Mouse (Mus musculus) heart, adult 8-10 months (tissue): Measurements from ENCODE around the gene Mettl27. TPM values are rescaled to one million over a fixed set of nuclear protein-coding genes. Genes with fewer than 3 reads are reported as not detected.

Experiments used
- DNase-seq: peaks from one replicate; pipeline ENCODE4 v3.0.0; 2022; ENCODE audit warnings: low spot score
- total RNA-seq, 4 experiments: library from RNA; stranded (reverse); gene quantifications; 2 replicates each; pipeline ENCODE4 v1.2.4; 2022

The Mettl27 gene
- total RNA-seq: 10 to 100 TPM in 1 of 4 experiments, 1 to 10 TPM in 3; 6.3 to 11.9 (median 7.9) TPM

GRCm38 (mm10) chr5:134932179-134932902 lies at the start of gene Mettl27:
Mettl27 (plus strand) TSS chr5:134932368.
- peak; percentile 88 for DNase-seq

DNA sequence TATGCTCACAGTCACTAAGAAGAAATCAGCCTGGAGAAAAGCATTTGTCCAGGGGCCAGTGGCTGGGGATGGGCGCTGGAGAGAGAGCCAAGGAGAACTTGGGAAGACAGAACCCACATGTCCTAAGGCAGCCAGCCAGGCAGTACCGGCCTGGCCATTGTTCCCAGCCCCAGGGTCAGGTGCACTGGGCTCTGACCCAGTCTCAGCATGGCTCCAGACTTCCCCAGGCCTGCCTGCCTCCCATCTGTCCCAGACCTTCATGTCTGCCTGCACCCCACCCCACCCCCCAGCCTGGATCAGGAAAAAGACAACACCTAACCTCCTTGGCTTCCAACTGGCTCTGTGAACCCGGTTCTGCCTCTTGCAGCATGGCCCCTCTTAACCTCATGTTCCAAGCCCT lies 49.1 kb upstream of the Mettl27 start:
- DNase-seq: peak; percentile 50

DNA sequence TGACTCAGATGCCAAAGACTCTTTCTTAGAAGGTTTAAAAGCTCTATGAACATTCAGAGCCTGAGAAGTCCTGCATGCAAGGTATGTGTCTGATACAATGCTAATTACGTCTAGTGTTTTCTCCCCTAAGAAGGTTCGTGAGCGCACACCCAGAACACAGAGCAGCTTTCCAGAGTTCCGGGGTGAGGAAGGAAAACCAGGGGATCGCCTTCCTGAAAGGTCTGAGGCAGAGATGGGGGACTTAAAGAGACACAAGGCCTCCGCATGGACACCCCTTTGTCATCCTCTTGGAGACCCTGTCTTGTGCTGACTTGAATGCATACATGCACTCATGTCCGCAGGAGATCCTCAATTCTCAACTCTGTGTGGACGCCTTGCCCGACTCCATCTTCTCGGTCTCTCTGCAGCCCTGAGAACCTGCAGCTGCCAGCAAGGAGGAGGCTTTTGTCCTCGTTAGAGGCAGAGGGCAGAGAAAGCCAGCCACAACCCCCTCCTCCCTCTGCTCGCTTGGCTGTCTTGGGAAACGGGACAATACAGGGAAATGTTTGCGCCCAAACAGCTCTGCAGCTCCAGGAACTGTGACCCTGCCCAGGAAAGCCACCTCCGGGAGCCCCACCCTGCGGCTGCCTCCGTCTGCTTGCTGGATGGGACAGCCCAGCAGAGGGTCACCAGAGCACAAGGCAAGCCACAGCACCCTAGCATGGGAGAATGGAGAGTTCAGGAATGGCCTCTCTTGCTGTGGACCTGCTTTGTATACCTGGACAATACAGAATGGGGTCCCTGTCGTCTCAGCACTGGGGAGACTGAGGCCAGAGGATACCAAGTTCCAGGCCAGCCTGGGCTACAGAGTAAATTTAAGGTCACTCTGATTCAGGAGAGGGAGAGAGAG lies 44.5 kb upstream of the Mettl27 start:
- DNase-seq: peak; percentile 85

- DNase-seq: no peak
These were observed 43.7 kb upstream of the Mettl27 start for GRCm38 (mm10) chr5:134888505-134888904.

DNA sequence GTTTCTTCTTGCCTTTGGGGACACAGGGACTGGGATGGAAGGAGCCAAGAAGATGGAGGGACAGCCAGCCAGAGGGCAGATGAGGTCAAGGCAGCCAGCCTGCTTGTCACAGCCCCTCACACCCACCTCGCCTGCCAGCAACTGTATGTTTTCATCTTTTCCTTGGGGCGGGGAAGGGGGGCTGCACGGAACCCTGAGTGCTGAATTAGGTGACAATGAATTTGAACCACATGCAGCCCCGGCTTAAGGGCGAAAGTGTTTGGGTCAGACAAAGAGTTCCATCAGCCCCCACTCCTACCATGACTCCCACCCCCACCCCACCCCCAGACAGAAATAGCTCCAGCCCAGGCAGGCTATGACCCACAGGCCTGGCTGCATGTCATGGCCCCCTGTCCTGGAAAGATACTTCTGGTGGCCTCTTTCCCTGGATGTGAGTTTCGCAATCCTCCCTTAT lies 41.5 kb upstream of the Mettl27 start:
- peak; percentile 46 for DNase-seq

DNA sequence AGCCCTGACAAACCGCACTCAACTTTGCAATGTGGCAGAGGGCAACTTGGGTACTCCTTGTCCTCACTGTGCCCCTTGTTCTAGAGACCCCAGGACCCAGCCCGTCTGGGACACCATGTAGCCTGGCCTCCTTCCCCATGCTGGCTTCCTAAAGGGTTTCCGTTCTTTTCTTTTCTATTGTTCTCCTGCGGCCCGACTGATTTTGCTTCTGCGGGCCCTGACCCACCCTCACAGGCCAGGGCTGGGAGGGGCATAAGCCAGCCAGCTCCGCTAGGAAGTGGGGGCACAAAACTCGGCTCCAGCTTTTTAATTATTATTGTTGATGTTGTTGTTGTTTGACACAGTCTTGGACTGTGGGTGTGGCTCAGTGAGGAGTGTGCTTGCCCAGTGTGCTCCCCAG lies 40.6 kb upstream of the Mettl27 start:
- peak; percentile 73 for DNase-seq

DNA sequence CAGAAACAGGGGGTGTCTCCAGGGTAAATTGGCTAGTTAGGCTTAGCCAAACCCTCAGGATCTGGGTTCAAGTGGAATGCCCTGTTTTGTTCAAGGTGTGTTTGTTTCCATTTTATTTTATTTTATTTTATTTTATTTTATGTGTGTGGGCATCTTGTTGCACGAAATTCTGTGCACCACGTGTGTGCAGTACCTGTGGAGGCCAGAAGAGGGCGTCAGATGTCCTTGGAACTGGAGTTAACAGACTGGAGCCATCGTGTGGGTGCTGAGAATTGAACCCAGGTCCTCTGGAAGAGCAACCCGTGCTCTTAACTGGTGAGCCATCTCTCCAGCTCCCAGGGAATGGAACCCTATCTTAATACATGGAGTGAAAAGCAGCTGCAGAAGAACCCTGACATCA lies 39.5 kb upstream of the Mettl27 start:
- no peak for DNase-seq

- DNase-seq: peak; percentile 55
These were observed 36.9 kb upstream of the Mettl27 start for GRCm38 (mm10) chr5:134895291-134895690.

GRCm38 (mm10) chr5:134896965-134897364 lies 35.2 kb upstream of the Mettl27 start:
- DNase-seq: no peak

DNA sequence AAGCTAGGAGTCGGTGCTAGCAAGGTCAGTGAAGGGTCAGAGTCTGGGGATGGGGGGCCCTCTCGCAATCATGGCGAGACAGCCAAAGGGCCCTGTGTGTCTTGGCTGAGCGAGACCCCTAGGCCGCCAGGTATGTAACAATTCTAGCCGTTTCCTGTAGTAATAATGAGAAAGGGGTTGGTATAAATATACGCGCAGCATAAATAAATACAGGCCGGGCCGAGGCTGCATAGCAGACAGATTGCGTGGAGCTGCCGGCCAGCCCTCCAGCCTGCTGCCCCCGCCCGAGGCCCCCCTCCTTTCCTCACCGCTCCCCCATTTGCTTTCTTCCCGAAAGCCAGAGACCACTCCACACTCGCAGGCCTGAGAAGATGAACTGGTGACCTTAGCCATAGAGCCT lies 34.6 kb upstream of the Mettl27 start:
- no peak for DNase-seq

DNA sequence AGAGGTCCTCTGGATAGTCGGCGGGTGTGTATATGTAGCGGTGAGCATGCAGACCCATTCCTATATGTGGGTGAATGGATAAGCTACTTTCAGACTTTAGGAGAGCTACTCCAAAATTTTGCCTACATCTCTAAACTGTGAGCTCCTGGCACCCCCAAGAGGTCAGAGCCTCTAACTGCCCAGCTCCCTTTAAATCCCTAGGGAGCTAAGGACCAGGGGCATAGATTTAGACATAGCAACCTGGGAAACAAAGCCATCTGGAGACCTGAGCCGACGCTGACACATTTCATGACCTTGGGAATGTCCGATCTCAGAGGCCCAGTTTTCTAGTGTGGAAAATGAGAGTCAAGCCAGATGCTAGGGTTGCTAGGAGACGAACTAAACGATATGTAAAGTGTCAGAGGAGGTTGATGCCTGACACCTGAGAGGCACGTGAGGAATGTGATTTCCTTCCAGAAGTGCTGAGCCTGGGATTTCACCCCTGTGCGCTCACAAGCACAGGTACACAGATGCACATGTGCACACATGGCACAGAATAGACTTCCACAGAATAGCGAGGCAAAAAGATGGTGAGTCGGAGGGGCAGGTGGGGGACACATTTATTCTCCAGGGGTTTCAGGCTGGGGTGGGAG lies 31.0 kb upstream of the Mettl27 start:
- DNase-seq: peak; percentile 76

- no peak for DNase-seq
These were observed 30.5 kb upstream of the Mettl27 start for GRCm38 (mm10) chr5:134901644-134902027.

DNA sequence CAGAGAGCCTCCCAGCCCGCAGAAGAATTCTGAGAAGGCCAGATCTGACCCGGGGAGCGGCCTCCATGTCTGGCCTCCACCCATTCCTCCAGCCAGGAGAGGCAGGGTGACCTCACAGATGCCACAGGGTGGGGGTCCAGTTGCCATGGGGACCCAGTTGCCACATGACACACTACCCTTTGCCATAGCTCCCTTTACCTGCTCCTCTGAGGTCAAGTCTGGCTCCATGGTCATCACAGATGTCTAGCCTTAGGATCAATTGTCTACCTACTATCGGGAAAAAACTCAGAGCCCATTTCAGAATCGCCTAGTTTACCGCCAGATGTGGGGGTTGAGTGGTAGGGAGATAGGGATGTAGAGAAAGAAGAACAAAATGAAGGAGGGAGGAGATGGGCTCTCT lies 25.5 kb upstream of the Mettl27 start, which contains the start of gene Tmem270:
Gene Tmem270 (minus strand): TSS at position 101 of the 400 bp plus-strand sequence.
- DNase-seq: no peak

DNA sequence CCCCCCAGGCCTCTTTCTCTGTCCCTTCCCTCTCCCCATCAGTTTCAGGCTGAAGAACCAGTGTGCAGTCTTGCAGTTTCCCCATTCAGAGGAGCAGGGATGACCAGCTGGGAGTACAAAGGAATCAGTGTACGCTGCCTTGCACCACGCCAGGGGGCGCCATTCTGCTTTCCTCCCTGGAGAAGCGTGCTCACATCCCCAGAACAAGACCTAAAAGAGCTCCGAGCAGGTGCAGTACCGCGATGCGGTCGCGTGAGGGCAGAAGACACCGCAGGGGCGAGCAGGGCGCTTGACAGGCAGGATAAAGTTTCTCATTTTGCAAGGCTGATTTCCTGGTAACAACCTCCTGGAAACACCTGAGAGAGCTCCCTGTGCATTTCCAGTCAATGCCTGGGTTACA lies 25.0 kb upstream of the Mettl27 start:
- DNase-seq: peak; percentile 87

DNA sequence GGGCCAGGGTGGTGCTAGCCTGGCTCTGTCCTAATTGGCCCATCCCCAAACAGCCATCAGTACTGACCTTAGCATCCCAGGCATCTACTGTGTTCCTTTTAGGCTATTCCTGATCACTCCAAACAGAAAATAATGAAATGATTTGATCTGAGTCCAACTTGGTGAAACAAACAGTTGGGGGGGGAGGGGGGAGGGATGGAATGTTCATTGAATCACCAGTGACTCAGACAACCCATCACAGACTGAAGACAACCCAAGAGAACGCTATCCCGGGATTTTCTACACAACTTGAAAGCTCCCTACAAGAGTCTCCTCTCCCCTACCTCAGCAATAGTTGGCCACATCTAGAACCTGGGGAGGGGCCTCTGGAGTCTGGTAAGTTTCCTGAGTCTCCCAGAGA lies 20.3 kb upstream of the Mettl27 start:
- DNase-seq: no peak

DNA sequence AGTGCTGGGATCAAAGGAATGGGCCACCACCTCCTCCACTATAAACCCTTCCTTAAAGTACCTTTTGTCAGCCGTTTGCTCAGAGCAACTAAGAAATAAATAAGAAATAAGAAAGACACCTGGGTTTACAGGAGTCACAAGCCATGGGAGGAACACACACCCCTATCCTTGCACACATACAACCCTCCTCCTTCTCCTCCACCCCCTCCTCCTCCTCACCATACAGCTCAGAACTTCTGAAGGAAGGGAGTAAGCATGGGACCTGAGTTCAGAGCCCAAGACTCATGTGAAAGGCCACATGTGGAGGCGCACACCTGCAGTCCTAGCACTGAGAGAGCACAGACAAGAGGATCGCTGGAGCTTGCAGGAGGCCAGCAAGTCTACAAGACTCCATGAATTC lies 18.8 kb upstream of the Mettl27 start:
- no peak for DNase-seq

- no peak for DNase-seq
These were observed 18.4 kb upstream of the Mettl27 start for GRCm38 (mm10) chr5:134913753-134914152.

- DNase-seq: no peak
These were observed 17.7 kb upstream of the Mettl27 start for GRCm38 (mm10) chr5:134914510-134914909.

- no peak for DNase-seq
These were observed 16.9 kb upstream of the Mettl27 start, which contains the start of gene Cldn13 for GRCm38 (mm10) chr5:134915311-134915710. Cldn13 (minus strand) TSS chr5:134915526.

DNA sequence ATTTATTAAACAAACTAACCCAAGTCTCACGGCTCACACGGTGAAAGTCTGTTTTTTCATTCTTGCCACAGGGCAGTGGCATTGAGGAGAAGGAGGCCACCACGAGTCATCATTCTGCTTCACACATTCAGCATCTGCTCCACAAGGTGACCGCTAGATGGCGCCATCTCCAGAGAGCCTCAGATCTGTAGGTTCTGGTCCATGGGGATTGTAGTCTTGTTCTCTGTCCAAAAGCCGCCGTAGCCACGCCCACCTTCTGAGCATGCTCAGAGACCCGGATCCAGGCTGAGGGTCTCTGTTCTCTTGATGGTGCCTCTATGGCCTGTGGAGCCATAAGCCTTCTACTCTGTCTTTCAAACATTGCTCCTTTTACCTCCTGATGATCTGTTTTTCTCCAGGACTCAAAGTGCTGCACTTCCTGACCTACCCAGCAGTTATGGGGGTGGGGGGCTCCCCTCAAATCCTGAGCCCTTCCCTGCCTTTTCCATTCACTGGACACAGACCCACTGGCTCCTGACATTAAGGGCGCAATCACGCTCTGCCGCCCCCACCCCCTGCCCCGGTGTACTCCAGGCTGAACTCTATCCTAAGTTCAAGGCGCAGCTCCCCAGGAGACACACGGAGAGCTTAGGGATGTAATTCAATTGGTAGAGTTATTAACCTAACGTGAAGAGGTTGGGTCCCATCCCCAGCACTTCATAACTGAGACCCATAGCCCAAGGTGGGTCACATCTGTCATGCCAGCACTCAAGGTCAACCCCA lies 13.9 kb upstream of the Mettl27 start:
- peak; percentile 30 for DNase-seq

- no peak for DNase-seq
These were observed 13.1 kb upstream of the Mettl27 start for GRCm38 (mm10) chr5:134919097-134919496.
